Mouse (Mus musculus) kidney, embryonic 16.5 days (tissue): ENCODE data around the gene Rgl2. TPM values are rescaled to one million over a fixed set of nuclear protein-coding genes. Genes with fewer than 3 reads are reported as not detected.
A peak's percentile ranks its signal among the peaks of the same experiment; 100 is the strongest.
"Not testable (repeated sequence)": the region's sequence is repeated elsewhere in the genome, so short reads cannot be mapped to it uniquely, and the experiment has no call there.

Experiments
- ATAC-seq: fragments of 200-750 bp; cut with Nextera tagmentation; 2 replicates; pipeline ENCODE4 v1.8.0; 2017; ENCODE audit warnings: moderate TSS enrichment; ENCODE audit not compliant: low FRiP score, low TSS enrichment
- H3K27ac ChIP-seq: fragments of 300-500 bp; sonication (generic); 2 replicates; pipeline ENCODE4 v1.5.1; 2014; ENCODE audit warnings: low read length
- H3K27me3 ChIP-seq: fragments of 300-500 bp; sonication (generic); 2 replicates; pipeline ENCODE4 v1.6.1; 2014; ENCODE audit warnings: low read length, control low read depth, mixed read lengths; ENCODE audit not compliant: insufficient read depth
- H3K36me3 ChIP-seq: fragments of 300-500 bp; sonication (generic); 2 replicates; pipeline ENCODE4 v1.6.1; 2014; ENCODE audit warnings: low read length, control low read depth, mixed read lengths; ENCODE audit not compliant: insufficient read depth
- H3K4me1 ChIP-seq: fragments of 300-500 bp; sonication (generic); 2 replicates; pipeline ENCODE4 v1.6.1; 2014; ENCODE audit warnings: low read length, control low read depth, mixed read lengths; ENCODE audit not compliant: insufficient read depth
- H3K4me2 ChIP-seq: fragments of 300-500 bp; sonication (generic); replicated peaks from 2 replicates; pipeline ENCODE4 v1.6.1; 2014; ENCODE audit warnings: low read depth, low read length
- H3K4me3 ChIP-seq: fragments of 300-500 bp; sonication (generic); 2 replicates; pipeline ENCODE4 v1.5.1; 2014; ENCODE audit warnings: mild to moderate bottlenecking, low read length
- H3K9ac ChIP-seq: fragments of 300-500 bp; sonication (generic); replicated peaks from 2 replicates; pipeline ENCODE4 v1.6.1; 2014; ENCODE audit warnings: low read length
- H3K9me3 ChIP-seq: fragments of 300-500 bp; sonication (generic); 2 replicates; pipeline ENCODE4 v1.6.1; 2016; ENCODE audit warnings: low read length, control low read depth
- WGBS: fragments of 180-500 bp; shearing (Covaris S2); extraction: QIAGEN DNeasy Blood & Tissue Kit; methylation state at CpG from one replicate; pipeline ENCODE4 v1.1.7; 2014; 5-methylcytosine and 5-hydroxymethylcytosine counted together
- polyA plus RNA-seq: library from polyadenylated mRNA; unstranded; fragments of >200 nt; fragmentation: Nextera tagmentation; extraction: Ambion mirVana; gene quantifications from 2 replicates; pipeline ENCODE4 v1.2.1, GENCODE M21; 2015

The Rgl2 gene
- polyA plus RNA-seq, 1 experiment from 2014 or later = 38.0 TPM

DNA sequence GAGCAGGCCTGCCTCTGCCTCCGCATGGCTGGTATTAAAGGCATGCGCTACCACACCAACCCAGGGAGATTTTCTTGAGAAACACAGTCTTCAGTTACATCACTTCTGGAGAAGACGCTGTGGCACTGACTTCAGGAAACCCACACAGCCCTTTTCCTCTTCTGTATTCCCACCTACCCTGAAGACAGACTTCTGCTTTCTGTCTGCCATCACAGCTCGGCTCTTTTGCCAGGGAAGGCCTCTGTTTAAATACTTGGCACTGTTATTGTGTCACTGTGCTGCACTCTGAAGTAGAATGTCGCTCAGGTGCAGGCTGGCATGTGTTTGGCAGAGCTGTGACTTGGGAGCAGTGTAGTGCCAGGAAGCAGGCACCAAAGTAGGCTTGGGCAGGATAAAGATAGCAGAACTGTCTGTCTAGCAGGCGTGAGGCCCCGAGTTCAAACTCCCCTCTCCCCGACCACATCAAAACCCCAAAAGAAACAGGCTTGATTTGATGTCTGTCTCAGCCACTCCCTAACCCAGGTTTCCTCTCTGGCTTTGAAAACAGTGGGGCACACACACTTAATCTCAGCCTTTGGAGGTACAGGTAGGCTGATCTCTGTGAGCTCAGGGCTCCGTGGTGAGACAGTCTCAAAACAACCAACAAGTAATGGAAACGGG, 18.2 kb downstream of the Rgl2 start:
- peaks cover 23% of the 10 kb centered on the region for H3K4me1 ChIP-seq
- H3K27me3 ChIP-seq = no peaks in the 10 kb centered on the region
- no peak overlapping the region for H3K9ac ChIP-seq
- no peak overlapping the region for H3K27ac ChIP-seq
- no peaks in the 10 kb centered on the region for H3K9me3 ChIP-seq
- peaks cover 46% of the 10 kb centered on the region for H3K36me3 ChIP-seq
- 90% methylated on average over 10 of the region's 10 CpGs for WGBS
- ATAC-seq = no peak
- no peak overlapping the region for H3K4me2 ChIP-seq
- no peak overlapping the region for H3K4me3 ChIP-seq

DNA sequence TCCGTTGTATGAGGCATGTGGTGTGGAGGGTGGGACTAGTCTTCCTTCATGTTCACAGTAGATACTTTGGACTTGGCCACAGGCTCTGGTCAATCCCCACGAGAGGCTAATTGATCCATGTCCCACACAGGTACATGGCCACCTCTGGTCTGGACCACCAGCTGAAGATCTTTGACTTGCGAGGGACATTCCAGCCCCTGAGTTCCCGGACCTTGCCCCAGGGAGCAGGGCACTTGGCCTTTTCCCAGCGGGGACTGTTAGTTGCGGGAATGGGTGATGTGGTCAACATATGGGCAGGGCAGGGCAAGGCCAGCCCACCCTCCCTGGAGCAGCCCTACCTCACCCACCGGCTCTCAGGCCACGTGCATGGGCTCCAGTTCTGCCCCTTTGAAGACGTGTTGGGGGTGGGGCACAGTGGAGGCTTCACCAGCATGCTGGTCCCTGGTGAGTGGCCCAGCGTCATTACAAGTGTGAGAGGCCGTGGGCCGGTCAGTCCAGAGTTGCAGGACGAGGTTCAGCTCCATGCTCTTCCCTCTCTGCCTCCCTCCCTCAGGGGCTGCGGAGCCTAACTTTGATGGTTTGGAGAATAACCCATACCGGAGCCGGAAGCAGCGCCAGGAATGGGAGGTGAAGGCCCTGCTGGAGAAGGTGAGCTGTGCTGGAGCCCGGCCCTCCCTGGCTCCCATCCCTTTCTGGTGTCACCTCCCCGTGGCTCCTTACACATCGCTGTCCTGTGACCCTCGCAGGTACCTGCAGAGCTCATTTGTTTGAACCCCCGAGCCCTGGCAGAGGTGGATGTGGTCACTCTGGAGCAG, 19.0 kb downstream of the Rgl2 start:
- Histone ChIP-seq H3K9me3 (no peaks in the 10 kb centered on the region), H3K36me3 (peaks cover 48% of the 10 kb centered on the region), H3K9ac (no peak overlapping the region), H3K27ac (no peak overlapping the region), H3K4me2 (no peak overlapping the region), H3K4me1 (peaks cover 31% of the 10 kb centered on the region), H3K4me3 (no peak overlapping the region), H3K27me3 (no peaks in the 10 kb centered on the region)
- WGBS = 82% methylated on average over 22 of the region's 22 CpGs
- no peak for ATAC-seq

DNA sequence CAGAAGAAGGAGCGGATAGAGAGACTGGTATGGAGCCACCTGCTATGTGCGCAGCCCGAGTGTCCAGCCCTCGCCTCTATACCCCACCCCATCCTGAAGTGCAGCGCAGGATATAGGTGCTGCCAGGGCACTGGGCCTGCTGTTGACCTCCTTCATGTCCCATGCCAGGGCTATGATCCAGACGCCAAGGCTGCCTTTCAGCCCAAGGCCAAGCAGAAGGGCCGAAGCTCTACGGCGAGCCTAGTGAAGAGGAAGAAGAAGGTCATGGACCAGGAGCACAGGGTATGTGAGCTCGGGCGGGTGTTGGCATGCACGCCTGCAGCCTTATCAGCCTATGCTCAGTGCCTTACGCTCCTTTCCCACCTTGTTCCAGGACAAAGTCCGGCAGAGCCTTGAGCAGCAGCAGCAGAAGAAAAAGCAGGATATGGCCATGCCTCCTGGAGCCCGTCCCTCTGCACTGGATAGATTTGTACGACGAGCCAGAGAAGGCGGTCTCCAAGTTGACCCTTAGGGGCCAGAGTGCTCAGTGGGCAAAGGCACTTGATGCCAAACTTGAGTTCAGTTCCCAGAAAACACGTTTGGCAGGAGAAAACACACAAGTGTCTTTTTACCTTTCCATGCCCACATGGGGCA, 19.7 kb downstream of the Rgl2 start:
- no peak overlapping the region for H3K9ac ChIP-seq
- H3K27me3 ChIP-seq = no peaks in the 10 kb centered on the region
- H3K36me3 ChIP-seq = peaks cover 49% of the 10 kb centered on the region
- H3K4me3 ChIP-seq = no peak overlapping the region
- H3K4me1 ChIP-seq = peaks cover 38% of the 10 kb centered on the region
- H3K27ac ChIP-seq = no peak overlapping the region
- ATAC-seq = no peak
- H3K9me3 ChIP-seq = no peaks in the 10 kb centered on the region
- 89% methylated on average over 19 of the region's 19 CpGs for WGBS
- no peak overlapping the region for H3K4me2 ChIP-seq

DNA sequence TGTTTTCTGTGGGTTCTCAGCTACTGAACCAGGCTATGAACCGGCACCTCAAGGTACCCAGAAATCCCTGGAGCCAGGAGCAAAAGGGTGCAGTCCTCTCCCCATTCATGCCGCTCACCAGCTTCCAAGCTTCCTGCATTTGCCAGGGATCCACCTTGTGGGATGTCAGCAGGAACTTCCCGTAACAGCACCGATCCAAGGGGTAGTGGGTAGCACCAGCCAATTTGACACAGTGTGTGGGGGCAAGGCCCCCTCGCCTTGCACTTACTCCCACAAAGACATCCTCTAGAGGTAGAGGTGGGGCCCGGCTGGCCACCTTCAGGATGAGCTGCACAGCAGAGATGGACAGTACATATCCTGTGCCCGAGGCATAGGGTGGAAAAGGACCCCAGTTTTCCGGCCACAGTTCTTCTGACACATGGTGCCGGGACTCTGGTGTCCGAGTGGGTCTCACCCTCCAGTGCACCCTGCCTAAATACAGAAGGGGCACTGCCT, 20.8 kb downstream of the Rgl2 start:
- H3K4me2 ChIP-seq = peak overlapping the region; percentile 75
- peak overlapping the region; percentile 64; the same call in 1 of the 2 replicates for H3K9ac ChIP-seq
- H3K4me1 ChIP-seq = peaks cover 45% of the 10 kb centered on the region
- H3K9me3 ChIP-seq = no peaks in the 10 kb centered on the region
- H3K27ac ChIP-seq = peak overlapping the region; percentile 92
- H3K4me3 ChIP-seq = peak overlapping the region; percentile 51
- peaks cover 39% of the 10 kb centered on the region for H3K36me3 ChIP-seq
- ATAC-seq = no peak
- no peaks in the 10 kb centered on the region for H3K27me3 ChIP-seq
- 73% methylated on average over 10 of the region's 10 CpGs for WGBS

DNA sequence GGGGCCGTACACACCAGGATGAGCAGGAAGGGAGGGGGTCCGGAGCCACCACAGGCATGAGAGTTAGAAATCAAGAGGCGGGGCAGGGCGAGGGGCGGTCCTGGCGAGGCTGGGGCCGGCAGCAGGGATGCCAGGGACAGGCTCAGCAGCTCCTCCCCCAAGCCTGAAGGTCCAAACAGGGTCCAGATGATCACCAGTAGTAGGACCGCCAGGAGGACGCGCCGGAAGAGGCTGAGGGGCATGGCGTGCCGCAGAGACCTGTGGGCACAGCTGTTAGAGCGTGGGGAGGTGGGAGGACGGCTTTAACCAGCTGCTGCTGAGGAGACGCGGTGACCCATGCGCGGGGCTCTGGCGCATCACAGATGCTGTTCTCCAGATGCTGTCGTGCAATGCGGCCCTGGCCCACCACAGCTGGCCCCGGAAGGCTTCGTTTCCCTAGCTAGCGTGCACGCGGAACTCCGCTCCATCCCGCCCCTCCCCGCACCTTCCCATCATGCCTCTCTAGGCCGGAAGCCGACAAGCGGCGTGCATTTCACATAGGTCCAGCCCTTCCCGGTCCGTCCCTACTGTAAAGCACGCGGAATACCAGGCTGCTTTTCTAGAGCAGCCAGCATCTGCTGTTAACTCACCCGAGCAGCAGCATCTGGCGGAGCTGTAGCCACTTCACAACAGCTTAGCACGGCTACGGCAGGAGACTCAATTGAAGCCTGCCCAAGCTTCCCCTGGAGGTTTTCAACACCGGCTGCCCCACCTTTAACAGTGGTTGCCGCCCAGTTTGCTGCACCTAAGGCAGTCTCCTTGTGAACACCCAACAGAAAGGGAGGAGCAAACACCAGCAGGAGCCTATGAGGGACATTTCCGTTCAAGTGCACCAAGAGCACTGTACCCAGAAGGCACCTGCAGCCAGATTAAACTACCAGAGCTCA, 21.9 kb downstream of the Rgl2 start, which contains the start of gene B3galt4:
B3galt4 (minus strand) TSS at position 468 of the 926 bp plus-strand sequence.
- ATAC-seq = peak; percentile 83
- Histone ChIP-seq H3K27ac (peak within 1 kb of the TSS; percentile 92), H3K4me2 (peak within 1 kb of the TSS; percentile 75), H3K27me3 (no peaks in the 10 kb centered on the region), H3K9ac (peak within 1 kb of the TSS; percentile 64), H3K4me3 (peak within 1 kb of the TSS; percentile 51), H3K36me3 (peaks cover 34% of the 10 kb centered on the region), H3K4me1 (peaks cover 45% of the 10 kb centered on the region), H3K9me3 (no peaks in the 10 kb centered on the region)
- WGBS = 1% methylated on average over 45 of the region's 45 CpGs

DNA sequence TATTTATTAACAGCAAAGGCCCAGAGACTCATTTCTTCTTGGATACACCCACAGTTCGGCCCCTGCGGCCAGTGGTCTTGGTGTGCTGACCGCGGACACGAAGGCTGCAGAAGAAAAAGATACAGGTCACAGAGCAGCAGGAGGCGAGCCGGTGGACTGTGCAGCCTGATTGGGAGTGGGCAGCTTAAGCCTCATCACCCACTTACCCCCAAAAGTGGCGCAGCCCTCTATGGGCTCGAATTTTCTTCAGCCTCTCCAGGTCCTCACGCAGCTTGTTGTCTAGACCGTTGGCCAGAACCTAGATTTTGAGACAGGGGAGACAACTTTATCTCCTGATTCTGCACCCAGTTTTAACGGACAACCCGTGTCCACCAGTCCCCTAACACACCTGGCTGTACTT, 22.7 kb downstream of the Rgl2 start:
- 61% methylated on average over 13 of the region's 13 CpGs for WGBS
- not testable (repeated sequence) for ATAC-seq, H3K9me3 ChIP-seq, H3K27me3 ChIP-seq
- peak overlapping the region; percentile 75 for H3K4me2 ChIP-seq
- peak overlapping the region; percentile 92 for H3K27ac ChIP-seq
- peaks cover 31% of the 10 kb centered on the region for H3K36me3 ChIP-seq
- 0 out of 2 replicates have a peak overlapping the region, but pooled peaks have one; percentile 10 for H3K9ac ChIP-seq
- H3K4me3 ChIP-seq = peak overlapping the region; percentile 51; the same call in 1 of the 2 replicates
- H3K4me1 ChIP-seq = peaks cover 50% of the 10 kb centered on the region

DNA sequence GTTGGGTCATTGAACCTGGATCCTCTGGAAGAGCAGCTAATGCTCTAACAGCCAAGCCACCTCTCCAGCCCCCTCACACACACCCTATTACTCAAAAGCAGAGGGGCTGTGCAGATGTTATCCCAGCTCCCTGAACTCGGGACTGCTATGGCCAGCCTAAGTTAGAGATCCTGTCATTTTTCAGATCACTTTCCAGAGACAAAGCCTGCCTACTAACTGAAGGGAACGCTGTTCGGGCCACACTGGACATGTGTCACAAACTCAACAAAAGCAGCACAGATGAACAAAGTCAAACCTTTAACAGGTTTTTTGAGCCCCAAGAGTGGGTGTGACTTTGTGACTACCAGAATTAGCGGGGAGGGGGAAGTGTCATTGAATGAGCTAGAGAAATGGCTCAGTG, 23.5 kb downstream of the Rgl2 start:
- Histone ChIP-seq H3K27ac (peak overlapping the region; percentile 43; the same call in 1 of the 2 replicates), H3K9me3 (no peaks in the 10 kb centered on the region), H3K4me3 (no peak overlapping the region), H3K9ac (peak overlapping the region; percentile 87), H3K4me1 (peaks cover 50% of the 10 kb centered on the region), H3K36me3 (peaks cover 32% of the 10 kb centered on the region), H3K4me2 (0 out of 2 replicates have a peak overlapping the region, but pooled peaks have one; percentile 99), H3K27me3 (no peaks in the 10 kb centered on the region)
- ATAC-seq = no peak
- WGBS = 82% methylated on average over 4 of the region's 4 CpGs

DNA sequence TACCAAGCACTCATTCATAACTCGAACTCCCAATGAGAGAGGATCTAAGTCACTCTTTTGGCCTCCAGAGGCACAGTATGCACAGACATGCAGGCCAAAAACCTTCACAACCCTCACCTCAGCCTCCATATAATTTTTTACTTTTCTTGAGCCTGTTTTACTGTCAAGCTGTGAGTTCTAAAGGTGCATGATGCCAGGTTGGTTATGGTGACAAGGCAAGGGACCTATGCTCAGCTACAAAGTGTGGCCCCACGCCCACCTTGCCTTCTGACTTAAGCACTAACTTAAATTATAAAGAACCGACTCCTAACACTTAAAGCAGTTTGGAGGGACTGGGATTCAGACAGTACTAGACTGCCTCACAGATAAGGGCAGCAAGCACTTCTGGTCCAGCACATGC, 24.0 kb downstream of the Rgl2 start:
- Histone ChIP-seq H3K4me3 (peak overlapping the region; percentile 87; the same call in 1 of the 2 replicates), H3K27me3 (no peaks in the 10 kb centered on the region), H3K9ac (peak overlapping the region; percentile 87), H3K27ac (0 out of 2 replicates have a peak overlapping the region, but pooled peaks have one; percentile 43), H3K36me3 (peaks cover 35% of the 10 kb centered on the region), H3K4me2 (peak overlapping the region; percentile 99), H3K9me3 (no peaks in the 10 kb centered on the region), H3K4me1 (peaks cover 50% of the 10 kb centered on the region)
- ATAC-seq = no peak
- 81% methylated on average over 3 of the region's 3 CpGs for WGBS
